Mouse (Mus musculus): Measurements from ENCODE around the gene Acnat1.

DNA sequence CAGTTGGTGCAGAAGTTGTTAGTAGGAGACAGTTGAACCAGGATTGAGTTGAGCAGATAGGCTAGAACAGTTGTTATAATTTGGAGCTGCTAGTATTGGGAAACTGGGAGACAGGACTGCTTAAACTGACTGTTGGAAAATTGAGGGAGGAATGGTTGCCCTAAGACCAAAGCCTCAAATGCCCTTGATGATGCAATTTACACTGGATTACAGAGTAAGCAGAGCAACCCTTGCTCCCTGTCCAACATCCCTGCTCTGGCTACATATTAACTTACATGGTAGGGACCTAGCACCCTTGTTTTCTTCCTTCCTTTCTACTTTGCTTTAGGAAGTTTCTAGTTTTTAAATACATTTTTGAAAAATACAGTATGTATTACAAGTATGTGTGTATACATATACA lies 11.7 kb upstream of the Acnat1 start:
- no peak for TF ChIP-seq CTCF (conservative IDR thresholded peaks at IDR 0.05; ENCODE audit: low read length)
- no peak for TF ChIP-seq POU5F1 (IDR thresholded peaks at IDR 0.05; ENCODE audit: borderline replicate concordance, low read length)
- no peak for TF ChIP-seq NANOG (IDR thresholded peaks at IDR 0.05; ENCODE audit: borderline replicate concordance, low read length)

All from E14TG2a.4 (cell line).